Mouse (Mus musculus): Measurements from ENCODE around the gene Hsf2bp.

Gene Hsf2bp

DNA sequence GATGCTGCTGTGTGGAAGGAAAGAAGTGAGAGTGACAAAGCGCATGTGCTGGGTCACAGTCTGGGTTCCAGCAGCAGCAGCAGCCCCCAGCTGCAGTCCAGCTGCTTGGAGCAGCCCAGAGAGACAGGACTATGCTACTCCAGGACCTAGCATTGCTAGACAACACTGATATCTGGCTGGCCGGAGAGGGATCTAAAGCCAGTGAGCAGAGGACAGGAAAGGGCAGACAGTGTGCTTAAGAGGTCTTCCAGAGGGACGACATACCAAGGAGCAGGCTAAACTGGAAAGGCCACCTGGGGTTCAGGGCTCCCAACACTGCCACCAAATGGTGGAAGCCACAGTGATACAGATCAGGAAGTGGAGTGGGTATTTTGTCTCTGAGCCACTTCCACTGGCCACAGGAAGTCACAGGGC, 99.0 kb downstream of the Hsf2bp start:
- DNase-seq (ENCODE audit: low spot score in 2 of 2): peak in 1 of 2 experiments; percentile 10

DNA sequence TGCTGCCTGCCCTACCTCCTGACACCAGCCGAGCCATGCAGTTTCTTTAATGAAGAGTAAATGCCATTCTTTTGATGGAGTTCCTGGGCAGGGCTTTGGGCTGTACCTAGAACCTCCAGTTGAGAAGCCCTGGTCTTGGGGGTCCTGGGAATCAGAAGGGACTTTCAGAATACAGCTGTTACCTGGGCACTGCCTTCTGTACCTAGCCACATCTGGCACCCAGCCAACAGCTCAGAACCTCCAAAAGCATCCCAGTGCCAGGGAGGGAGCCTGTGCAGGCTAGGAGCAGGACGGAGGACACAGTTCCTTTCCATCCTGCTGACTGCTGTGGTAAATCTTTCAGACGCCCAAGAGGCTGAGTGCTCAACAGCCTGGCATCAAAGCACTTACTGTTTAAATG, 100.3 kb downstream of the Hsf2bp start:
- no peak for DNase-seq (ENCODE audit: low spot score in 2 of 2)

DNA sequence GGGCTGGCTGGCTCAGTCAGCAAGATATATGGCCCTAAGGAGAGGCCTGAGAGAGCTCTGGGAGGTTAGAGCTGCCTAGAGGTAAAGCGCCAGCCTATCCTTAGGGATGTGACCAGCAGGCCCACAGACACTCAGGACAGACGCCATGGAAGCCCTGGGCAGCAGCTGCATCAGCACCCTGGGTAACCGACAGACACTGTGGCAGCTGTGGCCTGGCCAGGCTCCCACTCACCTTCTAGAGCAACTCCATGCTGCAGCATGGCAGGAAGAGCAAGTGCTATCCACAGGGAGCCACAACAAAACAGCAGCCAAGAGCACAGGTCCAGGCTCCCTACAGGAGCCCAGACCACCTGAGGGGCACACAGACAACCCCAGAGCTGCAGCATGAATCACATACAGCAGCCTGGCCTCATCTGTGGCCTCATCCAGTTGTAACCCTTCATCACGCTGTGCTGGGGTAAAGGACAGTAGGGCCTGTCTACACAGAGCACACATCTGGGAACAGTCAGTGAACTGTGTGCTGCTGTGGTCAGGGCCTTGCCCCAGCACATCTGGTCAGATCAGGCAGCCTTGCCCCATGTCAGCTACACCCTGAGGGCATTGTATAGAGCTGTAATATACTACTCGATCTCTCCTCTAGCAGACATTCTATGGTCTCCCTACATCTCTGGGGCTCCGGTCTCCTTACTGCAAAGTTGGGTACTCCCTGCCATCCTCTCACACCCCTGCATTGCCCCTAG, 100.9 kb downstream of the Hsf2bp start:
- DNase-seq (ENCODE audit: low spot score in 2 of 2): no peak

DNA sequence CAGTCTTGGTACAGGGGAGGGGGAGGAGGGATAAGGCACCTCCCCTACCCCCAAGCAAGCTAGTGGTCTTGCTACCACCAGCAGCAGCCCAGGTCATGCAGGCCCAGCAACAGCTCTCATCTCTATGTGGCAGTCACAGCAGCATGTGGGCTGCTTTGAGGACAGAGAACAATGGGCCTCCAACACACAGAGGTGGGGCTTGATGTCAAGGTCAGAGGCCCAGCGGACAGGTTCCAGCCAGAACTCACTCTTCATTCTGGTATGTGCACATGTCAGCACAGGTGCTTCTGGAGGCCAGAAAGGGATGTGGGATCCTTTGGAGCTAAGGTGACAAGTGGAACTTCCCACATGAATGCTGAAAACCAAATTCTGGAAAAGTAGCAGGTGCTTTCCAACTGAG, 102.2 kb downstream of the Hsf2bp start:
- no peak for DNase-seq (ENCODE audit: low spot score in 2 of 2)

DNA sequence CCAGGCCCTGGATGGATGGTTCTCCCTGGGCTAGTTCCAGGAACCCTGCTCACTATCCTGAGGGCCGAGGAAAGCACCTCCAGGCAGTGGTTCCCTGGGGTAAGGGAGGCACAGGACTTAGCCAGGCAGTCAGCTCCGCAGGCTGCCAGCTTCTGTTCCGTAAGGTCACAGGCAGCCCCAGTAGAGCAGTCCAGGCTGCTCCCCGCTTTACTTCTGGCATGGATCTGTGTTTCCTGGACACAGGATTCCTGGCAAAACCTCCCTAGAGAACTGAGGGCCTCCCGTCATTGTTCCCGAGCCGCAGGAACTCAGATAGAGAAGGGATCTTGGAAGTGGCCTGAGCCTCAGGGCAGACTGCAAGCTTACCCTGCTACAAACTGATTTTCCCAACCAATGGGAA, 104.7 kb downstream of the Hsf2bp start:
- DNase-seq (ENCODE audit: low spot score in 2 of 2): no peak

DNA sequence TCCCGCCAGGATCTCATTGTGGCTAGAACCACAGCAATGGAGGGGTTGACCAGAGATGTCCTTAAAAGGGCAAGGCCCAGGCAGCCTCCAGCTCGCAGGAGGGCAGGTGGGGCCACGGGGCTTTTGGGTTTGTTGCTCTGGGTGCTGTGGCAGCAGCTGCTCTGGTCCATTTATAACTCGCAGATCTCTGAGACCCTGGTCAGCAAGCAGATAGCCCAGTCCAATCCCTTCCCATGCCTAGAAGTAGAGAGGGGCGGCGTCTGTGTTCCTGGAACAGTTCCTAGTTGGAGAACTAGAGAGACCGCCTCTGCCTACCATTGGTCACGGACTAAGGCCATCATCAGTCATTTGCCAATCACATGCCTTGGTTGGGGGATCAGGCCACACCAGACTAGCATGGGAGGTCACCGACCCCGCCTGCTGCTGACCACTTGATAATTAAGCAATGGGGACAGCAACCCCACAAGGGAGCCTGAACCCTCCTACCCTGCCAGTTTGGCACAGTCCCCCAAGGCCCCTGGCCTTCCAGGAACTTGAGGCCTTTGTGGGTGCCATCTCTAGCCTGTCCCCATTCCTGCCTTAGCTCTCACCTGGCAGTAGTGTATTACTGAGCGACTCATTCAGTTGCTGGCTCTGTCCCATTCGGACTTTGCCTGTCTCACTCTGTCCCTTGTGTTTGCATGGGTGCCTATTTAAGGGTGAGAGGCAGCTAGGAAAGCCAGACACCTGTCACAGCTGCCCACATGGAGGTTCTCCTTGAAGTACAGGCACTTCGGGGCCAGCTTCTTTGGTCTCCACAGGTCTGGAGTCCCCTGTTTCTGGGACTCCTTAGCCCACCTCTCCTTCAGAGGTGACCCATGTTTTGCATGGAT, 106.1 kb downstream of the Hsf2bp start:
- no peak for DNase-seq (ENCODE audit: low spot score in 2 of 2)

DNA sequence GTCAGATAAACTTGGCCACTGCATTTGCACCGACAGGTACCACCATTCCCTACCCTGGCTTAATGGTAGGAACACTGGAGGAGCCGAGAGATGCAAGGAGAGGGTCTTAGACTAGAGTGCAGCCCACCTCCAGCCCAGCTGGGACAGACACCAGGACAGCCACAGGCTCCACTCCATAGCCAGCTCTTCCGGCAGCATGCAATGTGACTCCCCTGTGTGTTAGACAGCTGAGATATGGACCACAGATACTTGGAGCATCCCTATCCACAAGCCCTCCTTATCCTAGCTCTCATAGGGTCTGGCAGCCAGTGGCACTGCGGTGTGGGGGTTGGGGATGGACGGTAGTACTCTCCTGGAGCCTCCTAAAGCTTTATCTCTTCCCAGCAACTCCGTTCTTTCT, 107.1 kb downstream of the Hsf2bp start:
- no peak for DNase-seq (ENCODE audit: low spot score in 2 of 2)

DNA sequence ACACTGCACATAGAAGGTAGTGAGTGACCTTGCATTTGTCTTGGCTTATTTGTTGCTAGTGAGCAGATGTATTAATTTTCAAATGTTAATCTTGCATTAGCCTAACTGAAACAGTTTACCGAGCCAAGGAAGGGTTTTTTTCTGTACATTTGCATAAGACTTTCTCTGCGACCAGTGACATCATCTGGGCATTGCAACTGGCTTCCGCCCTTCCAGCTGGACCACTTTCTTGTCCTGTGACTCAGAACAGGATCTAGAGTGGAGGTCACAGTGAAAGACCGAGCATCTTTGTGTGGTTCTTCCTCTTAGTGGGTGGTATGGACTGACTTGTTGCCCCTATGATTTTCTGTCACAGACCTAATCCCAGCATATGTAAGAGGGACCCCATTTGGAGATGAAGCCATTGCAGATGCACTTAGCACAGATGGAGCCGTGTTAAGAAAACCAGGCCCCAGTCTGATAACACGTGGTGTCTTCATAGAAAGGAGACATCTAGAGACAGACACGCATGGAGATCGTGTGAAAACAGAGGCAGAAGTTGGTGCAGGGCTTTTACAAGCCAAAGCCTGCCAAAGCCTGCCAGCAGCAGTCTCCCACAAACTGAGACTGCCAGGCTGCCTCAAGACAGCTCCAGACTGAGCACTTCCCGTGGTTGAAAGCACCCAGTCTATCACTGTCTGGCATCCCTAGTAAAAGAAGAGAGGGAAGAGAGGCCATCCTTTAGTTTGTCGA, 108.1 kb downstream of the Hsf2bp start:
- DNase-seq (ENCODE audit: low spot score in 2 of 2): peak in 1 of 2 experiments; percentile 23

DNA sequence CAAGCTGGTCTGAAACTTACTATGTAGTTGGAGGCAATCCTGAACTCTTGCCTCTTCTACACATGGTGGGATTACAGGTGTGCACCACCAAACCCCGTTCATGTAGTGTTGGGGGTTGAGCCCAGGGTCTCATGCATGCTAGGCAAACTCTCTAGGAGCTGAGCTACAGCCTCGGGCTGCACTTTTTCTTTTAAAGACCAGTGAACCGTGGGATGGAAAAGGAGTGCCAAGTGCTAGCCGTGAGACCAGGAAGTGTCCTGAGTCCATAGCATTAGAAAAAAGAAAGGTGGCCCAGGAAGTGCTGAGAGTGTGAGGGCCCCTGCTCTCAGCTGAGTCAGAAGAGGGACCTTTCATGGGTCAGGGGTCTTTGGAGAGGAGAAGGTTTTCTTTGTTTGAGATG, 111.9 kb downstream of the Hsf2bp start:
- DNase-seq (ENCODE audit: low spot score in 2 of 2): no peak

DNA sequence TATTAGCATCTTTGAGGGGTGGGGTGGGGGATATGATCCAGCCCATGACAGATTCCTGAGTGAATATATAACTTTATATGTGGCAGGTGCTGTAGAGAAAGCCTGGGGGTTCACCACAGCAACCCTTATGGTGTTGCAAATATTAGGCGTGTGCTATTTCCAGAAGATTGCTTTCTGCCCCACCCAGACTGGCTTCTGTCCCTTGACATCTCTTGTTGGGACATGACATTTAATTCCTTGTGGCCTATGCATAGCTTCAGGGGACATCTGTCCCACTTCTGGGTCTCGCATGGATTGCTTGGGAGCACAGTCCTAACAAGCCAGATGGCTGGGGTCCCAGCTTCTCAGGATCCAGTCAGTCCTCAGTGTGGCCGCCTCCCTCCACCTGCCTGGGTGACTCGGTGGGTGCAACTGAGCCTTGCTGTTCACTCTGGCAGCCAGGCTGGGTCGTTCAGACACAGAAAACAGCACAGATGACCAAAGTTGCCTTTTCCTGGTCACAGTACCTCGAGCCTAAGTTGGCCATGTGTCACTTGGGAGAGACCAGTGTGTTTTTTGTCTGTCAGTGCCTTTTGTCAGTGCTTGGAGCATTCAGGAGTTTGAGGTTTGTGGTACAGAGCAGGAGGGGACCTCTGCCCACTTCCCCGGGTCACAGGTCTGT, 112.7 kb downstream of the Hsf2bp start:
- DNase-seq (ENCODE audit: low spot score in 2 of 2): no peak

DNA sequence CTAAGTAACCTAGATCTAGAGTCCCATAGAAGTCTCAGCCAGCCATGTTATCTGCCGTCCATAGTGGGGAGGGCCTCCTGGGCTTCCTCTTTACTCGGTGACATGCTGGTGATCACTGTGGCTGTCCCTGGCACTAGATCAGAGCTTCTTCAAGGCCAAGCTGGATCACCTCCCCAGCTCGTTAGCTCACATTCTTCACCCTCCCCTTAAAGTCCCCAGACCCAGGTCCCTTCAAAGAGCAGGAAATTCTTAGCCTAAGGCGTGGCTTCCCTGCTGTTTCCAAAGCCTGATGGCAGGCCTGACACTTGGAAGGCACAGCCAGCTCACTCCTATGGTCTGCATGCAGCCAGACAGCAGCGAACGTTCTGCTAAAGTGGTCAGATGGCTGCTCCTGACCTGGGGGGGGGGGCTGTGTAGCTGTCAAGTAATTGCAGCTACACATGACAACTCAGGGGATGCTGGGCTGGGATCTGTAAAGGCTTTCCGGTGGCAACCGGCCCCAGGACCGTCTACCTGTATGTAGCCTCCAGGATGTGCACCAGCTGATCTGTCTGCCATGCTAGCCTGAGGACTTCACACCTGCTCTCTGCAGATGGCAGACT, 115.5 kb downstream of the Hsf2bp start:
- no peak for DNase-seq (ENCODE audit: low spot score in 2 of 2)

DNA sequence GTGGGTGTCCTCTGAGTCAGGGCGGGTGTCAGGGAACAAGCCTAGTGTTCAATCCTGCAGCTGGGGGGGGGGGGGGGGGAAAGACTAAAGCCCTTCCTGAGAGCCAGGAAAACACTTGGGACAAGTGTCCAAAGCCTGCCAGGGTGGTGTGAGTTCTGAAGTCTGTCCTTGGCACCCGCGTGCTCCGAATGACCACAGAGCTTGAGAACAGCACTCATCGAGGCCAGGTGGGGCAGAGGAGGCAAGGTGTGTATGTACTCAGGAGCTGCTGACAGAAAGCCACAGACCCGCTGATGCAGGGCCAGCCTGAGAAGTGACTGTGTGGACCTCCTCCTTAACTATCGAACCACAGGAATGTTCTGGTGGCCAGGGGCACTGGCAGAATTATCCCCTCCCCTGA, 116.5 kb downstream of the Hsf2bp start:
- no peak for DNase-seq (ENCODE audit: low spot score in 2 of 2)

DNA sequence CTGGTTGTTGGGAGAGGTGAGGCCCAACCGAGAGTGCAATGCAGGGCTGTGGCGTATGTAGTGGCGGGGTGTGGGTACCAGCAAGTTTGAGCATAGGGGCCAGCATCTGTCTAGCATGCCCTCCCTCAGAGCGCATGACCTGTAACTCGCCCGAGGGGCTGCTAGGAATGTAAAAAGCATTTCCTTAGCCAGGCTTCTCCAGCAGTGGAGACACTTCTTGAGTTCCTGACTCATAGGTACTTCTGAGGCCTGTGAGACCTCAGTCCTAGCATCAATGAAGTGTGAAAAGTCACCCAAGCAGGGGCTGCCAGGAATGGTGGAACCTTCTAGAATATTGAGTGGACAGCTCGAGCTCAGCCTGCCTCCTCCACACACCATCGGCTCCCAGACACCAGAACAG, 117.8 kb downstream of the Hsf2bp start:
- DNase-seq (ENCODE audit: low spot score in 2 of 2): no peak

DNA sequence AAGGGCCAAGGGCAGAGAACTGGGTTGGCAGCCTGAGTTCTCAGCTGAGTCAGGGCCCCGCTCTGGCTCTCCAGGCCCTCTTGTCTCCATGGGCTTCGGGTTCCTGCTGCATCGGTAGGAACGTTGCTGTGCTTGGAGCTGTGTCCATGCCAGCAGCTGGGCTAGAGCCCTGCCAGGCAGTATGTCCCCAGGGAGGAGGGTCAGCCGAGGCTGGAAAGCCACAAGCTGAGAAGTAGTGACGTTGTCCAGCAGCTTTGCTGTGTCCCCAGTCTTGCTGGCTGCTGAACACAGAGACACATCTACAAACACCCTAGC, 119.7 kb downstream of the Hsf2bp start:
- DNase-seq (ENCODE audit: low spot score in 2 of 2): no peak

DNA sequence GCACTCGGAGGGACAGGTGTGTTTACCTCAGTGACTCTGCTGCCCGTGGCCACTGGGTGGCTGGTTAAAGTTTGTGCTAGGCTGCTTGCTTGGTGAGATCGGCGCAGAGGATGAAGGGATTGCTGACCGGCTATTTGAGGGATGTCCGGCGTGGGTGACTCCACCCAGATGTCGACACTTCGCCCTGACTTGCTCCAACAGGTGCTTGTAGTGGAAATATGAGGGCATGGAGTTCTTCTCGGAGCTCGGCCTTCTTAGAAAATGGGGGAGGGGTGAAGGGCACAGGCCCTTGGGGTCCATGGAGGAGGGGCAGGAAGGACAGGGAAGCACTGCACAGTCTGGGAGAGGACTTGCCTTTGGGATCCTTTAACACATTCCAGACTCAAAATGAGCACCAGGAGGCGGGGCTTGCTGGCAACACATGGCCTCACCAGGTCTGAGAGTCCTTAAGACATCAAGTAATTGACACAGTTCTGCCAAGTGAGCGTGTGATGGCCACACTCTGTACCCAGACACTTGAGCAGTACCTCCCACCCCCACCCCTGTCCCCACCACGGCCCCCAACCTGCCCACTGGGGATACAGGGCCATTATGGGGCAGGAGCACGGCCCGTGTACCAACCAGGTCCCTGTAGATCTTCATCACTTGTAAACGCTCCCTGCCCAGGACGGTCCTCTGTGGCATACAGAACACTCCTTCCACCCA, 120.2 kb downstream of the Hsf2bp start:
- DNase-seq (ENCODE audit: low spot score in 2 of 2): no peak

DNA sequence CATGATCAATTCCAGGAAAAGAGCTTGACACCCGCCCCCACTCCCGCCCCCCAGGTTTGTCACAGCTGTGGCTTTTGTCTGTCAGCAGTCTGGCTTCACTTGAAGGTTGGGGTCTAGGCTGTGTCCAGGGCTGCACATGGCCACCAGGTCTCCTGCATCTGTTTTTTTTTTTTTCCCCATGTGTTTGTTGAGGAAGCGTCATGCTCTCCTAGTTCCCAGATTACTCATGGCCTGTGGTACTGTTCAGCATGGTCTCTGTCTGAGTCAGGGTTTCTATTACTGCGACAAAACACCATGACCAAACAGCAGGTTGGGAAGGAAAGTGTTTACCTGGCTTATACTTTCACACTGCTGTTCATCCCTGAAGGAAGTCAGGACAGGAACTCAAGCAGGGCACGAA, 121.8 kb downstream of the Hsf2bp start:
- DNase-seq (ENCODE audit: low spot score in 2 of 2): no peak

DNA sequence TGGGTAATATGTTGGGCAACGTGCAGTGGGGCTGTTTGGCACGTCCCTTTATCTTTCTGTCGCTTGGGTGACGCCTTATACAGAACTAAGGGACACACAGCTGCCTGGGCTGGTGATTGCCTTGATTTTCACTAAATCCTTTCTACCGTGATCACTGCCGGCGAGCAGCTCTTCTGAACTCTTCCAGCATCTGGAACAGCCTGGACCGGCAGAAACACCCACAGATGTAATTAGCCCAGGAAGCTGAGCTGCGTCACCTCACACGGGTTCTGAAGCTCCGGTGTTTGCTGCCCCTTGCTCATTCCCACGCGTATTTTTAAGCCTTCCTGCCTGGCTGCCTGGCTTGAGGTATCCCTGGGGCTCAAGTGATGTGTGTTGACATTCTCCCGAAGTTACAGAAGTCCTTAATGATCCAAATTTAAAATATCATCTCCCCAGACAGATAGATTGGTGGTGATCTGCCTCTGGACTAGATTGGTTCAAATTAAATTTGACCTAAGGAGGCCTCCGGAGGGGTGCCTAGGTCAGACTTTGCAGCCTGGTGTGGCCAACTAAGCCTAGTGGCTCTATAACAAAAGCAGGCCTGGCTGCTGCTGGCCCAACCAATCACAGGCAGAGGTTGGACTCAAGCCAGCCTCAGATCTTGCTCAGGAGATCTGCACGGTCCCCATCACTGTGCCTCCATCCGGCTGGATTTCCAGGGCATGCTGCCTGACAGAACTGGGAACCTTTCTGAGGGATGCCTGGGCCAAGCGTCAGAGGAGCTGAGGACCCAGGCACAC, 123.1 kb downstream of the Hsf2bp start:
- no peak for DNase-seq (ENCODE audit: low spot score in 2 of 2)

DNA sequence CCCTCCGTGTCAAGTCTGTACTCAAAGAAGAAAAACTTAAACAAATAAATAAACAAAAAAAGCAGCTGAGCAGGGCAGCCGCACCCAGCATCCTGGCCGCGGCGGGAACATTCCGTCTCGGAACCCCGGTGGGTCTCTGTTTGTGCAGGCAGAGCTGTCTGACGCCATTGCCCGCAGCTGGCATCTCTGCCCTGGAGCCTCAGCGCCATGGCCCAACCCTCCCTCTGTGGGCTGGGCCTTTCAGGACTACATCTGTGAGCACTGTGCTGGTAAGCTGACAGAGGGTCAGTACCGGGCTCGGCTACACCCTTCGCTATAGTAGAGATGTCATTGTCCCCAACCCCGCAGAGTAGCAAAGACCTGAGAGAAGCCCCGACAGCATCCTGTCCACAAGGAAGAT, 123.8 kb downstream of the Hsf2bp start:
- DNase-seq (ENCODE audit: low spot score in 2 of 2): no peak

DNA sequence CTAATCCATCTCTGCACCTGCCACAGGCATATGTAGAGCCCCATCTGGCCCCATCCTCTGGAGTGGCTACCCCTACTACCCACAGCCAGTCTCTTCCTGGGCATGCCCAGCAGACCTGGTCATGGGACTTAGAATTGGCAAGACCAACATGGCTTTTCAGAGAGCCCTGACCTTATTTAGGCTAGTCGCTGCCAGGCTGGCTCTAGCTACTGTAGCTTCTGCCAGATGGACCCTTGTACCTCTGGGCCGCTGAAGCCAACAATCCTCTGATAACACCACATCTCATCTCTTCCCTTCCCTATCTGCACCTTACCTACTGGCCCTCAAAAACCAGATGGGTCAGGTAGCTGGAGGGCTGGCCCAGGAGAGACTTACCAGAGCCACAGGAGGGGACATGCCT, 127.2 kb downstream of the Hsf2bp start:
- no peak for DNase-seq (ENCODE audit: low spot score in 2 of 2)

DNA sequence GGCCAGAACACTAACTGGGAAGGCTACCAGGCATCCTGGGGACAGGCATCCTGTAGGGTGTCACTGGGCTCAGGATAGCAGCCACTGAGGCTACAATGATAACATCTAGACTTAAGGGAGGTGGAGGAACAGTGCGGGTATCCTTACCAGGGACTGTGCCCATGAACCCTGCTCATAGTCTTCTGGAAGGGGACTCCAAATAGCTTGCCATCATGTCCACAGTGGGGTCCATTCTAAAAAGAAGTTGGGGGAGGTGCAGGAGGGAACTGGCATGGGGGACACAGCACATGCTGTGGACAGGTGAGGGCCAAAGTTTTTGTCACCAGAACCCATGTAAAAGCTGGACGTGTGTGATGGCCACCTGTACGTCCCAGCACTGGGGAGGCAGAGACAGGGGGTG, 129.7 kb downstream of the Hsf2bp start:
- no peak for DNase-seq (ENCODE audit: low spot score in 2 of 2)
